Mouse (Mus musculus) liver, adult 2 months (tissue): Measurements from ENCODE around the gene Sh2d3c.

Experiments used
- CTCF ChIP-seq: fragments of 200-500 bp; IDR thresholded peaks from 2 replicates; pipeline ENCODE4 v1.5.1; 2011; ENCODE audit warnings: low read depth, low read length, control low read depth
- POLR2A ChIP-seq: fragments of 200-500 bp; IDR thresholded peaks from 2 replicates; pipeline ENCODE4 v1.6.1; 2011; ENCODE audit warnings: low read length, control low read depth; ENCODE audit not compliant: insufficient read depth; ENCODE audit errors: extremely low read depth

DNA sequence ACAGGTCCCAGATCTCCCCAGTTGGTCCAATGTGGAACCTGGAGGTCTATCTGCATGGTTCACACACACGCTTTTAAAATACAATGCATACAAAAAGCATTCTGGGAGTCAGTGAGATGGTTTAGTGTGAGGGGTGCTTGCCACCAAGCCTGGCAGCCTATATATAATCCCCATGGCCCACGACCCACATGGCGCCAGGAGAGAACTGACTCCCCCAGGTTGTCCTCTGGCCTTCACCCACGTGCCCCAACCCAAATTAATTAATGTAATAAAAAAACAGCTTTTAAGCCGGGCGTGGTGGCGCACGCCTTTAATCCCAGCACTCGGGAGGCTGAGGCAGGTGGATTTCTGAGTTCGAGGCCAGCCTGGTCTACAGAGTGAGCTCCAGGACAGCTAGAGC, 37.2 kb upstream of the Sh2d3c start:
- TF ChIP-seq POLR2A (no peak), CTCF (no peak)
